Mouse (Mus musculus) midbrain, postnatal 0 days (tissue): ENCODE results near the gene A230050P20Rik. TPM values are rescaled to one million over a fixed set of nuclear protein-coding genes. Genes with fewer than 3 reads are reported as not detected.

ENCODE experiments used
- ATAC-seq: fragments of 200-750 bp; cut with Nextera tagmentation; 2 replicates; pipeline ENCODE4 v1.8.0; 2017; ENCODE audit warnings: moderate number of reproducible peaks, mild to moderate bottlenecking, moderate TSS enrichment, moderate library complexity; ENCODE audit not compliant: low FRiP score
- DNase-seq: peaks from one replicate; pipeline ENCODE4 v3.0.0-alpha.2; 2015; ENCODE audit warnings: low spot score
- H3K27ac ChIP-seq: fragments of 300-500 bp; sonication (generic); 2 replicates; pipeline ENCODE4 v1.5.1; 2014; ENCODE audit warnings: low read depth, mild to moderate bottlenecking, low read length, mixed read lengths
- H3K27me3 ChIP-seq: fragments of 300-500 bp; sonication (generic); 2 replicates; pipeline ENCODE4 v1.6.1; 2014; ENCODE audit warnings: low read length, control low read depth, mixed read lengths; ENCODE audit not compliant: insufficient read depth
- H3K36me3 ChIP-seq: fragments of 300-500 bp; sonication (generic); 2 replicates; pipeline ENCODE4 v1.6.1; 2014; ENCODE audit warnings: low read length, control low read depth, mixed read lengths; ENCODE audit not compliant: insufficient read depth
- H3K4me1 ChIP-seq: fragments of 300-500 bp; sonication (generic); 2 replicates; pipeline ENCODE4 v1.6.1; 2014; ENCODE audit warnings: mild to moderate bottlenecking, control low read depth, antibody characterized with exemption, low read length, mixed read lengths; ENCODE audit not compliant: insufficient read depth
- H3K4me2 ChIP-seq: fragments of 300-500 bp; sonication (generic); 2 replicates; pipeline ENCODE4 v1.6.1; 2014; ENCODE audit warnings: low read depth, mild to moderate bottlenecking, low read length, mixed read lengths; ENCODE audit not compliant: poor library complexity, severe bottlenecking
- H3K4me3 ChIP-seq: fragments of 300-500 bp; sonication (generic); 2 replicates; pipeline ENCODE4 v1.5.1; 2014; ENCODE audit warnings: low read depth, mild to moderate bottlenecking, low read length, moderate library complexity
- H3K9ac ChIP-seq: fragments of 300-500 bp; sonication (generic); replicated peaks from 2 replicates; pipeline ENCODE4 v1.6.1; 2014; ENCODE audit warnings: mild to moderate bottlenecking, low read length, moderate library complexity, mixed read lengths; ENCODE audit not compliant: poor library complexity, severe bottlenecking
- H3K9me3 ChIP-seq: fragments of 300-500 bp; sonication (generic); 2 replicates; pipeline ENCODE4 v1.6.1; 2016; ENCODE audit warnings: low read length, control low read depth
- CTCF ChIP-seq: IDR thresholded peaks from 2 replicates; pipeline ENCODE4 v1.5.1; 2016; ENCODE audit warnings: antibody characterized with exemption, mild to moderate bottlenecking
- WGBS: fragments of 180-500 bp; shearing (Covaris S2); extraction: QIAGEN DNeasy Blood & Tissue Kit; methylation state at CpG from one replicate; pipeline ENCODE4 v1.1.7; 2014; 5-methylcytosine and 5-hydroxymethylcytosine counted together
- polyA plus RNA-seq: library from polyadenylated mRNA; unstranded; fragments of >200 nt; fragmentation: Nextera tagmentation; extraction: Ambion mirVana; gene quantifications from 2 replicates; pipeline ENCODE4 v1.2.1, GENCODE M21; 2015
- total RNA-seq: library from RNA; depleted of rRNA; stranded (reverse); fragments of >200 nt; gene quantifications from 2 replicates; pipeline ENCODE4 v1.2.3, GENCODE M21; 2014

A230050P20Rik gene
- total and polyA plus RNA-seq, 2 experiments from 2014 or later, result 28.5 to 30.6 TPM

- DNase-seq (no peak), ATAC-seq (no peak)
- WGBS, result 82% methylated on average over 2 of the region's 2 CpGs
- Histone ChIP-seq H3K27me3 (no peaks in the 10 kb centered on the region), H3K4me2 (no peak overlapping the region), H3K9ac (no peak overlapping the region), H3K4me1 (no peaks in the 10 kb centered on the region), H3K4me3 (no peak overlapping the region), H3K9me3 (no peaks in the 10 kb centered on the region), H3K36me3 (no peaks in the 10 kb centered on the region), H3K27ac (no peak overlapping the region)
- TF ChIP-seq CTCF, result no peak
These were observed 18.3 kb upstream of the A230050P20Rik start for GRCm38 (mm10) chr9:20850179-20850578.

- Histone ChIP-seq H3K4me2 (no peak overlapping the region), H3K4me1 (no peaks in the 10 kb centered on the region), H3K27me3 (peaks cover 3% of the 10 kb centered on the region; the same call in 1 of the 2 replicates), H3K27ac (no peak overlapping the region), H3K4me3 (no peak overlapping the region), H3K9me3 (no peaks in the 10 kb centered on the region), H3K9ac (no peak overlapping the region), H3K36me3 (no peaks in the 10 kb centered on the region)
- WGBS, result 16% methylated on average over 6 of the region's 6 CpGs
- DNase-seq (peak; percentile 19), ATAC-seq (no peak)
- no peak for TF ChIP-seq CTCF
These were observed 11.3 kb upstream of the A230050P20Rik start for GRCm38 (mm10) chr9:20857131-20857530.

- no peaks in the 10 kb centered on the region for H3K4me1 ChIP-seq
- ATAC-seq, result no peak
- no peak overlapping the region for H3K27ac ChIP-seq
- no peak overlapping the region for H3K9ac ChIP-seq
- H3K4me3 ChIP-seq, result no peak overlapping the region
- DNase-seq, result no peak
- H3K27me3 ChIP-seq, result peaks cover 3% of the 10 kb centered on the region; the same call in 1 of the 2 replicates
- no peaks in the 10 kb centered on the region for H3K36me3 ChIP-seq
- TF ChIP-seq CTCF, result no peak
- no peak overlapping the region for H3K4me2 ChIP-seq
- 55% methylated on average over 6 of the region's 6 CpGs for WGBS
- no peaks in the 10 kb centered on the region for H3K9me3 ChIP-seq
These were observed 8.5 kb upstream of the A230050P20Rik start for GRCm38 (mm10) chr9:20859926-20860325.

GRCm38 (mm10) chr9:20861821-20862220 is 6.6 kb upstream of the A230050P20Rik start:
- no peak for ATAC-seq
- no peaks in the 10 kb centered on the region for H3K36me3 ChIP-seq
- no peak overlapping the region for H3K27ac ChIP-seq
- peaks cover 3% of the 10 kb centered on the region; the same call in 1 of the 2 replicates for H3K27me3 ChIP-seq
- H3K9me3 ChIP-seq, result no peaks in the 10 kb centered on the region
- DNase-seq, result peak; percentile 42
- H3K4me3 ChIP-seq, result no peak overlapping the region
- WGBS, result 7% methylated on average over 4 of the region's 4 CpGs
- no peaks in the 10 kb centered on the region for H3K4me1 ChIP-seq
- TF ChIP-seq CTCF, result peak; percentile 63
- H3K4me2 ChIP-seq, result no peak overlapping the region
- no peak overlapping the region for H3K9ac ChIP-seq

- H3K4me1 ChIP-seq, result no peaks in the 10 kb centered on the region
- no peak overlapping the region for H3K9ac ChIP-seq
- ATAC-seq, result no peak
- H3K36me3 ChIP-seq, result no peaks in the 10 kb centered on the region
- H3K9me3 ChIP-seq, result no peaks in the 10 kb centered on the region
- no peak overlapping the region for H3K4me3 ChIP-seq
- no peak for TF ChIP-seq CTCF
- DNase-seq, result no peak
- H3K4me2 ChIP-seq, result no peak overlapping the region
- WGBS, result 59% methylated on average over 4 of the region's 4 CpGs
- peaks cover 3% of the 10 kb centered on the region; the same call in 1 of the 2 replicates for H3K27me3 ChIP-seq
- no peak overlapping the region for H3K27ac ChIP-seq
These were observed 6.2 kb upstream of the A230050P20Rik start for GRCm38 (mm10) chr9:20862225-20862624.

- no peak overlapping the region for H3K9ac ChIP-seq
- TF ChIP-seq CTCF, result no peak
- H3K4me1 ChIP-seq, result 0 out of 2 replicates have a peak, but pooled peaks cover 4% of the 10 kb centered on the region
- H3K36me3 ChIP-seq, result no peaks in the 10 kb centered on the region
- no peak overlapping the region for H3K4me3 ChIP-seq
- no peak overlapping the region for H3K27ac ChIP-seq
- no peak overlapping the region for H3K4me2 ChIP-seq
- H3K27me3 ChIP-seq, result peaks cover 28% of the 10 kb centered on the region
- no peak for DNase-seq
- no peak for ATAC-seq
- 53% methylated on average over 3 of the region's 3 CpGs for WGBS
- no peaks in the 10 kb centered on the region for H3K9me3 ChIP-seq
These were observed 1.6 kb upstream of the A230050P20Rik start for GRCm38 (mm10) chr9:20866879-20867278.
